Mouse (Mus musculus): ENCODE measurements at regions not wholly inside any gene's neighbourhood (a gene's known extent, or its start where the extent isn't known, plus 50 kb on each side); places are given as distances from the start of the nearest gene placed in this dataset.

GRCm38 (mm10) chr10:117535843-117536242 lies 93.5 kb upstream of the Cpm start:
- no peaks in the 10 kb centered on the region for H3K36me3 ChIP-seq (ENCODE audit: control insufficient read depth, insufficient read depth, low read length)
- H3K4me1 ChIP-seq (ENCODE audit: control insufficient read depth, insufficient read depth, low read length) = no peaks in the 10 kb centered on the region
- H3K4me3 ChIP-seq (replicated peaks; ENCODE audit: low read length) = no peak overlapping the region
- ATAC-seq (ENCODE audit: insufficient read depth, low FRiP score) = no peak
- WGBS = 87% methylated on average over 4 of the region's 4 CpGs
- H3K27me3 ChIP-seq (ENCODE audit: control insufficient read depth, insufficient read depth, low read length) = no peaks in the 10 kb centered on the region
- H3K9ac ChIP-seq (ENCODE audit: low read length) = no peak overlapping the region
- no peak overlapping the region for H3K4me2 ChIP-seq (ENCODE audit: low read depth, low read length)
- H3K9me3 ChIP-seq (replicated peaks; ENCODE audit: control insufficient read depth, low read length) = no peaks in the 10 kb centered on the region
- no peak overlapping the region for H3K27ac ChIP-seq (ENCODE audit: low read length)

- ATAC-seq (ENCODE audit: insufficient read depth, low FRiP score) = no peak
Measured at GRCm38 (mm10) chr10:117534992-117535719, 94.1 kb upstream of the Cpm start.

DNA sequence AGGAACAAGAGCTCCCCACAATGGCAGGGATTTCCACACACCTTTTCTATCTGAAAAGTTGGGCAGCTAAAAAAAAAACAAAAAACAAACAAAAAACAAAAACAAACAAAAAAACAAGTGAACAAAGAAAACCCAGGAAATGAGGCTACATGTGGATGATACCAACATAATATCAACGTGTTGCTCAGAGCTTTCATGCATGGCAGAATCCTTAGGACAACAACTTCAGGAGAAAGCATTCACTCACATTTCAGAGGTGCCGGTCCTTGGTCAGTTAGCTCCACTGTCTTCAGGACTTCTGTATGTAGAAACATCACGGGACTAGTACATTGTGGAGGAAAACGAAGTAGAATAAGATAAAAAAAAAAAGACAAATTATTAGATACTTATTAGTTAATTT lies 94.8 kb upstream of the Cpm start:
- Histone ChIP-seq H3K4me2 (ENCODE audit: low read depth, low read length) (no peak overlapping the region), H3K4me3 (replicated peaks; ENCODE audit: low read length) (no peak overlapping the region), H3K9ac (ENCODE audit: low read length) (no peak overlapping the region), H3K27ac (ENCODE audit: low read length) (no peak overlapping the region), H3K4me1 (ENCODE audit: control insufficient read depth, insufficient read depth, low read length) (no peaks in the 10 kb centered on the region), H3K27me3 (ENCODE audit: control insufficient read depth, insufficient read depth, low read length) (no peaks in the 10 kb centered on the region), H3K36me3 (ENCODE audit: control insufficient read depth, insufficient read depth, low read length) (no peaks in the 10 kb centered on the region), H3K9me3 (replicated peaks; ENCODE audit: control insufficient read depth, low read length) (no peaks in the 10 kb centered on the region)
- no peak for ATAC-seq (ENCODE audit: insufficient read depth, low FRiP score)
- 83% methylated on average over 4 of the region's 4 CpGs for WGBS

More at GRCm38 (mm10) chr10:117534992-117535719, 94.1 kb upstream of the Cpm start:
- WGBS = 83% methylated on average over 12 of the region's 12 CpGs
- Histone ChIP-seq H3K27me3 (ENCODE audit: control insufficient read depth, insufficient read depth, low read length) (no peaks in the 10 kb centered on the region), H3K27ac (ENCODE audit: low read length) (no peak overlapping the region), H3K4me1 (ENCODE audit: control insufficient read depth, insufficient read depth, low read length) (no peaks in the 10 kb centered on the region), H3K4me2 (ENCODE audit: low read depth, low read length) (no peak overlapping the region), H3K9ac (ENCODE audit: low read length) (no peak overlapping the region), H3K36me3 (ENCODE audit: control insufficient read depth, insufficient read depth, low read length) (no peaks in the 10 kb centered on the region), H3K4me3 (replicated peaks; ENCODE audit: low read length) (no peak overlapping the region), H3K9me3 (replicated peaks; ENCODE audit: control insufficient read depth, low read length) (no peaks in the 10 kb centered on the region)

GRCm38 (mm10) chr10:117533541-117534386 lies 95.5 kb upstream of the Cpm start:
- H3K4me3 ChIP-seq (replicated peaks; ENCODE audit: low read length) = no peak overlapping the region
- no peak for ATAC-seq (ENCODE audit: insufficient read depth, low FRiP score)
- H3K9ac ChIP-seq (ENCODE audit: low read length) = no peak overlapping the region
- no peak overlapping the region for H3K4me2 ChIP-seq (ENCODE audit: low read depth, low read length)
- H3K36me3 ChIP-seq (ENCODE audit: control insufficient read depth, insufficient read depth, low read length) = no peaks in the 10 kb centered on the region
- WGBS = 81% methylated on average over 8 of the region's 8 CpGs
- no peak overlapping the region for H3K27ac ChIP-seq (ENCODE audit: low read length)
- H3K4me1 ChIP-seq (ENCODE audit: control insufficient read depth, insufficient read depth, low read length) = no peaks in the 10 kb centered on the region
- H3K9me3 ChIP-seq (replicated peaks; ENCODE audit: control insufficient read depth, low read length) = no peaks in the 10 kb centered on the region
- H3K27me3 ChIP-seq (ENCODE audit: control insufficient read depth, insufficient read depth, low read length) = no peaks in the 10 kb centered on the region

DNA sequence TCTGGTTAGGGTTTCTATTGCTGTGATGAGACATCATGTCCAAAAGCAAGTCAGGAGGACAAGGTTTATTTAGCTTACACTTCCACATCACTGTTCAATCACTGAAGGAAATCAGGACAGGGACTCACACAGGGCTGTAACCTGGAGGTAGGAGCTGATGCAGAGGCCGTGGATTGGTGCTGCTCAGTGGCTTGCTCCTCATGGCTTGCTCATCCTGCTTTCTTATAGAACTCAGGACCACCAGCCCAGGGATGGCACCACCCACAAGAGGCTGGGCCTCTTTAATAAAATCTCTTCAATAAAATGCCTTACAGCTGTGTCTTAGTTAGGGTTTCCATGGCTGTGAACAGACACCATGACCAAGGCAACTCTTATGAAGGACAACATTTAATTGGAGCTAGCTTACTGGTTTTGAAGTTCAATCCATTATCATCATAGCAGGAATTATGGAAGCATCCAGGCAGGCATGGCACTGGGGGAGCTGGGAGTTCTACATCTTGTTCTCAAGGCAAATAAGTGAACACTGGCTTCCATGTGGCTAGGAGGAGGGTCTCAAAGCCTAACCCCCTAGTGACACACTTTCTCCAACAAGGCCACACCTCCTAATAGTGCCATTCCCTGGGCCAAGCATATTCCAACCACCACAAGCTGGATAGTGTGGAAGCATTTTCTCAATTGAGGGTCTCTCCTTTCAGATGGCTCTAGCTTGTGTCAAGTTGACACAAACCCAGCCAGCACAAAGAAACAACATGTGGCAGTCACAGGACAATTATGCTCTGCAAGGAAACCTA lies 96.4 kb upstream of the Cpm start:
- H3K9me3 ChIP-seq (replicated peaks; ENCODE audit: control insufficient read depth, low read length) = no peaks in the 10 kb centered on the region
- WGBS = 96% methylated on average over 1 of the region's 1 CpGs
- ATAC-seq (ENCODE audit: insufficient read depth, low FRiP score) = no peak
- no peaks in the 10 kb centered on the region for H3K4me1 ChIP-seq (ENCODE audit: control insufficient read depth, insufficient read depth, low read length)
- H3K27me3 ChIP-seq (ENCODE audit: control insufficient read depth, insufficient read depth, low read length) = no peaks in the 10 kb centered on the region
- H3K9ac ChIP-seq (ENCODE audit: low read length) = no peak overlapping the region
- no peak overlapping the region for H3K4me3 ChIP-seq (replicated peaks; ENCODE audit: low read length)
- H3K36me3 ChIP-seq (ENCODE audit: control insufficient read depth, insufficient read depth, low read length) = no peaks in the 10 kb centered on the region
- H3K4me2 ChIP-seq (ENCODE audit: low read depth, low read length) = no peak overlapping the region
- no peak overlapping the region for H3K27ac ChIP-seq (ENCODE audit: low read length)

DNA sequence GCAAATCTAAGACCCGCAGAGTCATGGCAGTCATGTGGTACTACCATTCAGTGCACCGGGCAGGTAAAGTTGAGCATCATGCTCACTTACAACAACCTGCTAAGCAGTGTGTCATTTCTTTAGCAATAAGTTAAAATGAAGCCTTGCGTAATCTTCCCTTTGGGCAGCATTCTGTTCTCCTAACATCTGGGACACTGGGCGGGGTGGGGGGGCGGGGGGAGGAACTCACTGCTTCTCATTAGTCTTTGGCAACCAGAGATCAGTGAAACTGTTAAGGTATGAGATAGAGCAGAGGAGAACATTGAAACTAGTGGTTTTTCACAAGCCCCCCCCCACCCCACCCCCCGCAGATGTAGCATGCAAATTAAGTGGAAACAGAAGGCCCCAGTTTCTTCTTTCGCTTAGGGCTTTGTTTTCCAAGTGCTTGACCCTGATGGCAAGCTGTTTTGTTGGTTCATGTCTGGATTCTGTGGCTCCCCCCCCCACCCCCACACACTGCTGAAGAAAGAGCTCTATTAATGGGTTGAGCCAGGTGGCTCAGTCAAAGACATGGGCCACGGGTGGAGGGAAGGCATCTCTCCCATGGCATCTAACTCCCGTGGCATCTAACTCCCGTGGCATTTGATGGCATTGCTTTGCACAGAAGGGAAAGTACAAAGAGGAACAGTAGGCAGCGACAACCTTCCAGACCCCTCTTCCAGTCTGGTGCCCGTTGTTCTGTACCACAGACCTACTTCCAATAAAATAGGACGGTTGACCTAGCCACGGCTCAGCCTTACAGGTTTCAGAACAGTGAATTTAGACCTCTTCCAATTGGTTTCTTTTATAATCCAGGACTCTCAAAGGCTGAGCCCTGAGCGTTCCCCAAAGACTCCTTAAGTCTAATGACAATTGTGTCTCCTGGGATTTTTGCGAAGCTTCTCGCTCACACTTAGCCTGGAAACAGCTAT lies 97.2 kb upstream of the Cpm start:
- 88% methylated on average over 17 of the region's 17 CpGs for WGBS
- H3K27ac ChIP-seq (ENCODE audit: low read length) = no peak overlapping the region
- H3K4me2 ChIP-seq (ENCODE audit: low read depth, low read length) = no peak overlapping the region
- H3K4me1 ChIP-seq (ENCODE audit: control insufficient read depth, insufficient read depth, low read length) = no peaks in the 10 kb centered on the region
- H3K27me3 ChIP-seq (ENCODE audit: control insufficient read depth, insufficient read depth, low read length) = no peaks in the 10 kb centered on the region
- H3K9me3 ChIP-seq (replicated peaks; ENCODE audit: control insufficient read depth, low read length) = no peaks in the 10 kb centered on the region
- no peak overlapping the region for H3K4me3 ChIP-seq (replicated peaks; ENCODE audit: low read length)
- ATAC-seq (ENCODE audit: insufficient read depth, low FRiP score) = no peak
- no peak overlapping the region for H3K9ac ChIP-seq (ENCODE audit: low read length)
- no peaks in the 10 kb centered on the region for H3K36me3 ChIP-seq (ENCODE audit: control insufficient read depth, insufficient read depth, low read length)

DNA sequence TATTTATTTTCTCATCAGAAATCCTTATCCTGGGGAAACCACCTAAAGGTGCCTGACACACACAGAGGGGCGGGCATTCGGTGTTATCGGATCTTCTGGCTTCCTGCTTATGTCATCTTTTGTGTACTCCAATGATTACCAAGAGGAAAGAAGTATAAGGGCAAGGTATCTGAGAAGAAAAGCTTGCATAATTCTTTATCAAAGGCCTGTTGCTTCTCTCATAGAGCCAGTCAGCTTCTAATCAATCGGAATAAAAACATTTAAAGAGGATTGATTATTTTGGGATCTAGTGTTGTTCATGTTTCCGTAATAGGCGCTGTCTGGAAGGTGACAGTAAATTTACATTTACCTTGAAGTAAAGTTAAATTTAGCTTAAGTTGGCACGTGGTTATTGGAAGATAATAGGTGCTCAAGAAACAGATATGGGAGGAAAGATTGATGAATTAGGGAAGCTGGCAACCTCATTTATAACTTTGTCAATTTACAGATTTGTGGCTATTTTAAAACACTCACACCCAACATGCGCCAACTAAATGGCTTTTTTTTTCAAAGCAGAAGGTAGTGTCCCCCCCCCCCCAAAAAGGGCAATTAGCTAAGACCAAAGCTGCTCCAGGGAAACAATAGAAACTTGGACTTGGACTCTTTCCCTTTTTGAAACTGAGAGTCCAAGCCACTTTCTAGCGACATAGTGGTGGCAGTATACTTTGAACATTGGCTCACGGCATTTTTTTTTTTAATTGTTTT lies 98.3 kb upstream of the Cpm start:
- 72% methylated on average over 10 of the region's 10 CpGs for WGBS
- Histone ChIP-seq H3K4me3 (replicated peaks; ENCODE audit: low read length) (no peak overlapping the region), H3K9ac (ENCODE audit: low read length) (no peak overlapping the region), H3K4me2 (ENCODE audit: low read depth, low read length) (no peak overlapping the region), H3K9me3 (replicated peaks; ENCODE audit: control insufficient read depth, low read length) (no peaks in the 10 kb centered on the region), H3K36me3 (ENCODE audit: control insufficient read depth, insufficient read depth, low read length) (no peaks in the 10 kb centered on the region), H3K27me3 (ENCODE audit: control insufficient read depth, insufficient read depth, low read length) (no peaks in the 10 kb centered on the region), H3K27ac (ENCODE audit: low read length) (no peak overlapping the region), H3K4me1 (ENCODE audit: control insufficient read depth, insufficient read depth, low read length) (no peaks in the 10 kb centered on the region)
- ATAC-seq (ENCODE audit: insufficient read depth, low FRiP score) = no peak
